Mouse (Mus musculus) layer of hippocampus, adult 2 months (tissue): Measurements from ENCODE around the gene Emp1. TPM values are rescaled to one million over a fixed set of nuclear protein-coding genes. Genes with fewer than 3 reads are reported as not detected.

Experiments
- DNase-seq, 2 experiments: peaks; one replicate each; pipeline ENCODE4 v3.0.0; 2022; ENCODE audit warnings: low spot score in 2 of 2
- H3K27ac ChIP-seq: fragments of 200-600 bp; 2 replicates; pipeline ENCODE4 v1.8.1; 2022
- H3K4me3 ChIP-seq: fragments of 200-600 bp; 2 replicates; pipeline ENCODE4 v1.8.1; 2022; ENCODE audit warnings: mild to moderate bottlenecking
- CTCF ChIP-seq: fragments of 200-600 bp; conservative IDR thresholded peaks from 2 replicates; pipeline ENCODE4 v1.8.1; 2022; ENCODE audit warnings: antibody characterized with exemption, mild to moderate bottlenecking, moderate library complexity
- total RNA-seq, 2 experiments: library from RNA; stranded (reverse); gene quantifications; 2 replicates each; pipeline ENCODE4 v1.2.3; 2021

The Emp1 gene
- total RNA-seq, 2 experiments from 2014 or later = 2.0 to 2.8 TPM

- H3K4me3 ChIP-seq = no peak overlapping the region
- H3K27ac ChIP-seq = no peak overlapping the region
- TF ChIP-seq CTCF = peak; percentile 80
- peak; percentile 32 to 44 for DNase-seq
Measured at GRCm38 (mm10) chr6:135369551-135369968, 7.2 kb downstream of the Emp1 start.

GRCm38 (mm10) chr6:135370954-135371353 lies 8.6 kb downstream of the Emp1 start:
- DNase-seq = no peak
- Histone ChIP-seq H3K4me3 (no peak overlapping the region), H3K27ac (no peak overlapping the region)
- no peak for TF ChIP-seq CTCF

- Histone ChIP-seq H3K4me3 (no peak overlapping the region), H3K27ac (no peak overlapping the region)
- TF ChIP-seq CTCF = no peak
- DNase-seq = no peak
Measured at GRCm38 (mm10) chr6:135373357-135373756, 11.0 kb downstream of the Emp1 start.

- peak overlapping the region; percentile 62; the same call in 1 of the 2 replicates for H3K27ac ChIP-seq
- DNase-seq = no peak
- TF ChIP-seq CTCF = no peak
- H3K4me3 ChIP-seq = no peak overlapping the region
Measured at GRCm38 (mm10) chr6:135375818-135376217, 13.5 kb downstream of the Emp1 start.

GRCm38 (mm10) chr6:135376248-135376647 lies 13.9 kb downstream of the Emp1 start:
- H3K27ac ChIP-seq = peak overlapping the region; percentile 62
- no peak overlapping the region for H3K4me3 ChIP-seq
- no peak for DNase-seq
- TF ChIP-seq CTCF = no peak

GRCm38 (mm10) chr6:135377583-135378319 lies 15.4 kb downstream of the Emp1 start:
- Histone ChIP-seq H3K4me3 (peak overlapping the region; percentile 48), H3K27ac (0 out of 2 replicates have a peak overlapping the region, but pooled peaks have one; percentile 21)
- peak; percentile 94 for TF ChIP-seq CTCF
- peak; percentile 54 to 81 for DNase-seq

- Histone ChIP-seq H3K27ac (no peak overlapping the region; the same call in 1 of the 2 replicates), H3K4me3 (no peak overlapping the region)
- no peak for DNase-seq
- no peak for TF ChIP-seq CTCF
Measured at GRCm38 (mm10) chr6:135383919-135384318, 21.6 kb downstream of the Emp1 start.

GRCm38 (mm10) chr6:135385738-135386459 lies 23.6 kb downstream of the Emp1 start:
- Histone ChIP-seq H3K27ac (peak overlapping the region; percentile 78), H3K4me3 (no peak overlapping the region)
- TF ChIP-seq CTCF = no peak
- DNase-seq = peak; percentile 17 to 23

- DNase-seq = no peak
- no peak overlapping the region for H3K4me3 ChIP-seq
- peak overlapping the region; percentile 78 for H3K27ac ChIP-seq
- TF ChIP-seq CTCF = no peak
Measured at GRCm38 (mm10) chr6:135387653-135388052, 25.3 kb downstream of the Emp1 start.

- no peak overlapping the region for H3K4me3 ChIP-seq
- peak overlapping the region; percentile 78 for H3K27ac ChIP-seq
- DNase-seq = no peak
- no peak for TF ChIP-seq CTCF
Measured at GRCm38 (mm10) chr6:135388711-135389110, 26.4 kb downstream of the Emp1 start.

- no peak for TF ChIP-seq CTCF
- H3K27ac ChIP-seq = no peak overlapping the region
- DNase-seq = no peak
- no peak overlapping the region for H3K4me3 ChIP-seq
Measured at GRCm38 (mm10) chr6:135390398-135390797, 28.1 kb downstream of the Emp1 start.

- TF ChIP-seq CTCF = no peak
- DNase-seq = no peak
- no peak overlapping the region for H3K4me3 ChIP-seq
- H3K27ac ChIP-seq = no peak overlapping the region
Measured at GRCm38 (mm10) chr6:135395375-135395774, 33.0 kb downstream of the Emp1 start.

GRCm38 (mm10) chr6:135397089-135397488 lies 34.7 kb downstream of the Emp1 start:
- no peak overlapping the region for H3K4me3 ChIP-seq
- peak; percentile 36 for TF ChIP-seq CTCF
- no peak overlapping the region for H3K27ac ChIP-seq
- DNase-seq = no peak
